Mouse (Mus musculus): ENCODE data around the gene Slc26a8. TPM values are rescaled to one million over a fixed set of nuclear protein-coding genes. Genes with fewer than 3 reads are reported as not detected.

Slc26a8 gene
- polyA plus RNA-seq, 1 experiment from 2014 or later, result 0.58 TPM

GRCm38 (mm10) chr17:28682311-28683084, 7.5 kb downstream of the Slc26a8 start:
- no peak for DNase-seq (ENCODE audit: extremely low spot score, low spot score)
- H3K9me3 ChIP-seq, result no peaks in the 10 kb centered on the region; the same call in 1 of the 2 replicates
- no peaks in the 10 kb centered on the region for H3K27me3 ChIP-seq (ENCODE audit: poor library complexity, severe bottlenecking)
- no peak overlapping the region; the same call in 1 of the 2 replicates for H3K27ac ChIP-seq
- no peaks in the 10 kb centered on the region for H3K36me3 ChIP-seq (replicated peaks)
- H3K4me1 ChIP-seq, result peaks cover 12% of the 10 kb centered on the region
- no peak overlapping the region for H3K4me3 ChIP-seq
- WGBS, result 88% methylated on average over 13 of the region's 13 CpGs

GRCm38 (mm10) chr17:28659564-28659963, 30.5 kb downstream of the Slc26a8 start:
- no peaks in the 10 kb centered on the region for H3K9me3 ChIP-seq
- H3K4me1 ChIP-seq, result peaks cover 11% of the 10 kb centered on the region
- no peaks in the 10 kb centered on the region for H3K27me3 ChIP-seq (ENCODE audit: poor library complexity, severe bottlenecking)
- no peak overlapping the region for H3K4me3 ChIP-seq
- H3K36me3 ChIP-seq (replicated peaks), result no peaks in the 10 kb centered on the region
- H3K27ac ChIP-seq, result no peak overlapping the region
- 79% methylated on average over 6 of the region's 6 CpGs for WGBS
- DNase-seq (ENCODE audit: extremely low spot score, low spot score), result no peak

- DNase-seq (ENCODE audit: extremely low spot score, low spot score), result no peak
- H3K4me3 ChIP-seq, result no peak overlapping the region
- no peaks in the 10 kb centered on the region for H3K27me3 ChIP-seq (ENCODE audit: poor library complexity, severe bottlenecking)
- H3K4me1 ChIP-seq, result peaks cover 11% of the 10 kb centered on the region
- 67% methylated on average over 4 of the region's 4 CpGs for WGBS
- H3K36me3 ChIP-seq (replicated peaks), result no peaks in the 10 kb centered on the region
- H3K9me3 ChIP-seq, result no peaks in the 10 kb centered on the region
- H3K27ac ChIP-seq, result peak overlapping the region; percentile 66; the same call in 1 of the 2 replicates
Observed at GRCm38 (mm10) chr17:28657936-28658335, 32.1 kb downstream of the Slc26a8 start.

- Histone ChIP-seq H3K9me3 (no peaks in the 10 kb centered on the region), H3K36me3 (replicated peaks) (no peaks in the 10 kb centered on the region), H3K4me3 (no peak overlapping the region), H3K27me3 (ENCODE audit: poor library complexity, severe bottlenecking) (no peaks in the 10 kb centered on the region), H3K4me1 (no peaks in the 10 kb centered on the region), H3K27ac (no peak overlapping the region)
- WGBS, result 86% methylated on average over 3 of the region's 3 CpGs
- no peak for DNase-seq (ENCODE audit: extremely low spot score, low spot score)
Observed at GRCm38 (mm10) chr17:28650268-28650667, 39.8 kb downstream of the Slc26a8 start.

GRCm38 (mm10) chr17:28648607-28649370, 41.2 kb downstream of the Slc26a8 start:
- Histone ChIP-seq H3K27ac (no peak overlapping the region), H3K36me3 (replicated peaks) (no peaks in the 10 kb centered on the region), H3K4me3 (no peak overlapping the region), H3K27me3 (ENCODE audit: poor library complexity, severe bottlenecking) (no peaks in the 10 kb centered on the region), H3K9me3 (no peaks in the 10 kb centered on the region), H3K4me1 (no peaks in the 10 kb centered on the region)
- DNase-seq (ENCODE audit: extremely low spot score, low spot score), result no peak
- 61% methylated on average over 6 of the region's 6 CpGs for WGBS

- DNase-seq (ENCODE audit: extremely low spot score, low spot score), result no peak
- no peak overlapping the region for H3K4me3 ChIP-seq
- WGBS, result 69% methylated on average over 3 of the region's 3 CpGs
- H3K36me3 ChIP-seq (replicated peaks), result no peaks in the 10 kb centered on the region
- H3K4me1 ChIP-seq, result no peaks in the 10 kb centered on the region
- no peak overlapping the region for H3K27ac ChIP-seq
- no peaks in the 10 kb centered on the region for H3K9me3 ChIP-seq
- no peaks in the 10 kb centered on the region for H3K27me3 ChIP-seq (ENCODE audit: poor library complexity, severe bottlenecking)
Observed at GRCm38 (mm10) chr17:28646221-28646620, 43.8 kb downstream of the Slc26a8 start.

GRCm38 (mm10) chr17:28644112-28644511, 45.9 kb downstream of the Slc26a8 start:
- H3K27ac ChIP-seq, result no peak overlapping the region
- H3K4me1 ChIP-seq, result no peaks in the 10 kb centered on the region
- 60% methylated on average over 4 of the region's 4 CpGs for WGBS
- H3K36me3 ChIP-seq (replicated peaks), result no peaks in the 10 kb centered on the region
- H3K27me3 ChIP-seq (ENCODE audit: poor library complexity, severe bottlenecking), result no peaks in the 10 kb centered on the region
- no peaks in the 10 kb centered on the region for H3K9me3 ChIP-seq
- H3K4me3 ChIP-seq, result no peak overlapping the region
- DNase-seq (ENCODE audit: extremely low spot score, low spot score), result no peak

- Histone ChIP-seq H3K4me3 (no peak overlapping the region), H3K27me3 (ENCODE audit: poor library complexity, severe bottlenecking) (no peaks in the 10 kb centered on the region), H3K4me1 (no peaks in the 10 kb centered on the region), H3K36me3 (replicated peaks) (no peaks in the 10 kb centered on the region), H3K9me3 (no peaks in the 10 kb centered on the region), H3K27ac (no peak overlapping the region)
- 51% methylated on average over 3 of the region's 3 CpGs for WGBS
- DNase-seq (ENCODE audit: extremely low spot score, low spot score), result no peak
Observed at GRCm38 (mm10) chr17:28643697-28644096, 46.3 kb downstream of the Slc26a8 start.

- no peak for DNase-seq (ENCODE audit: extremely low spot score, low spot score)
- no peaks in the 10 kb centered on the region for H3K36me3 ChIP-seq (replicated peaks)
- no peak overlapping the region for H3K27ac ChIP-seq
- H3K9me3 ChIP-seq, result no peaks in the 10 kb centered on the region
- WGBS, result 91% methylated on average over 3 of the region's 3 CpGs
- H3K4me1 ChIP-seq, result no peaks in the 10 kb centered on the region
- H3K27me3 ChIP-seq (ENCODE audit: poor library complexity, severe bottlenecking), result no peaks in the 10 kb centered on the region
- H3K4me3 ChIP-seq, result no peak overlapping the region
Observed at GRCm38 (mm10) chr17:28640113-28640512, 49.9 kb downstream of the Slc26a8 start.

- DNase-seq (ENCODE audit: extremely low spot score, low spot score), result no peak
- WGBS, result 92% methylated on average over 7 of the region's 7 CpGs
- no peaks in the 10 kb centered on the region for H3K27me3 ChIP-seq (ENCODE audit: poor library complexity, severe bottlenecking)
- no peak overlapping the region for H3K4me3 ChIP-seq
- no peaks in the 10 kb centered on the region for H3K36me3 ChIP-seq (replicated peaks)
- H3K9me3 ChIP-seq, result no peaks in the 10 kb centered on the region
- no peak overlapping the region for H3K27ac ChIP-seq
- no peaks in the 10 kb centered on the region for H3K4me1 ChIP-seq
Observed at GRCm38 (mm10) chr17:28637711-28638690, 52.0 kb downstream of the Slc26a8 start.

GRCm38 (mm10) chr17:28635842-28636241, 54.2 kb downstream of the Slc26a8 start:
- Histone ChIP-seq H3K36me3 (replicated peaks) (no peaks in the 10 kb centered on the region), H3K27me3 (ENCODE audit: poor library complexity, severe bottlenecking) (no peaks in the 10 kb centered on the region), H3K27ac (no peak overlapping the region), H3K9me3 (no peaks in the 10 kb centered on the region), H3K4me3 (no peak overlapping the region), H3K4me1 (no peaks in the 10 kb centered on the region)
- no peak for DNase-seq (ENCODE audit: extremely low spot score, low spot score)
- 83% methylated on average over 5 of the region's 5 CpGs for whole genome bisulfite sequencing

GRCm38 (mm10) chr17:28629125-28629524, 60.9 kb downstream of the Slc26a8 start:
- Histone ChIP-seq H3K27me3 (ENCODE audit: poor library complexity, severe bottlenecking) (no peaks in the 10 kb centered on the region), H3K27ac (no peak overlapping the region), H3K36me3 (replicated peaks) (no peaks in the 10 kb centered on the region), H3K9me3 (no peaks in the 10 kb centered on the region), H3K4me3 (no peak overlapping the region), H3K4me1 (peaks cover 10% of the 10 kb centered on the region)
- WGBS, result 58% methylated on average over 3 of the region's 3 CpGs
- DNase-seq (ENCODE audit: extremely low spot score, low spot score), result no peak
